Mouse (Mus musculus) CH12.LX (cell line): ENCODE results near the gene Acbd4. TPM values are rescaled to one million over a fixed set of nuclear protein-coding genes. Genes with fewer than 3 reads are reported as not detected.

ENCODE experiments used
- DNase-seq: peaks from one replicate; pipeline ENCODE4 v3.0.0-alpha.2; 2013; ENCODE audit errors: extremely low read depth
- H3K27ac ChIP-seq: 2 replicates; pipeline ENCODE4 v1.5.1; 2012; ENCODE audit warnings: low read depth, mild to moderate bottlenecking, control low read depth, moderate library complexity; ENCODE audit not compliant: insufficient read depth
- H3K27me3 ChIP-seq: replicated peaks from 2 replicates; pipeline ENCODE3; 2012; ENCODE audit warnings: inconsistent platforms
- H3K36me3 ChIP-seq, 2 experiments: replicated peaks in 1 of 2; 2 replicates each; pipeline versions ENCODE3 to v1.6.1; 2012; ENCODE audit warnings: inconsistent platforms in 1 of 2, low read length in 1 of 2, mild to moderate bottlenecking in 1 of 2, mixed read lengths in 1 of 2, moderate library complexity in 1 of 2; ENCODE audit not compliant: control insufficient read depth in 1 of 2, insufficient read depth in 1 of 2
- H3K4me1 ChIP-seq, 2 experiments: 2 replicates each; pipeline ENCODE4 v1.6.1; 2012; ENCODE audit warnings: inconsistent platforms in 1 of 2, moderate library complexity in 1 of 2; ENCODE audit not compliant: insufficient read depth in 2 of 2, control insufficient read depth in 1 of 2
- H3K4me2 ChIP-seq: 2 replicates; pipeline ENCODE4 v1.6.1; 2012; ENCODE audit warnings: low read depth, mild to moderate bottlenecking, control low read depth; ENCODE audit not compliant: poor library complexity, insufficient read depth, severe bottlenecking
- H3K4me3 ChIP-seq, 3 experiments: fragments of 150-350 bp in 1 of 3; sonication (generic) in 1 of 3; replicated peaks in 1 of 3; 2 replicates each; pipeline versions ENCODE3 to v1.5.1; 2011 to 2012; ENCODE audit warnings: low read depth in 2 of 3, low read length in 2 of 3, mild to moderate bottlenecking in 2 of 3, moderate library complexity in 2 of 3, control low read depth in 1 of 3, improper control_type of control experiment in 1 of 3, inconsistent platforms in 1 of 3, mixed read lengths in 1 of 3; ENCODE audit not compliant: poor library complexity in 1 of 3
- H3K79me2 ChIP-seq: replicated peaks from 2 replicates; pipeline ENCODE4 v1.6.1; 2012; ENCODE audit warnings: mild to moderate bottlenecking, moderate library complexity; ENCODE audit not compliant: control insufficient read depth, poor library complexity, insufficient read depth, severe bottlenecking; ENCODE audit errors: extremely low read depth
- H3K9ac ChIP-seq: 2 replicates; pipeline ENCODE4 v1.6.1; 2012; ENCODE audit warnings: low read depth, mild to moderate bottlenecking, control low read depth, moderate library complexity; ENCODE audit not compliant: insufficient read depth
- H3K9me3 ChIP-seq: replicated peaks from 2 replicates; pipeline ENCODE3; 2012; ENCODE audit warnings: low read length, inconsistent platforms, mixed read lengths
- BHLHE40 ChIP-seq: IDR thresholded peaks from 2 replicates; pipeline ENCODE4 v1.6.1; 2011; ENCODE audit warnings: mild to moderate bottlenecking, low read depth, low read length, improper control_type of control experiment
- CHD1 ChIP-seq: IDR thresholded peaks from 2 replicates; pipeline ENCODE4 v1.6.1; 2012; ENCODE audit warnings: low read depth, low read length, improper control_type of control experiment, inconsistent platforms
- CTCF ChIP-seq, 2 experiments: IDR thresholded peaks in 1 of 2; conservative IDR thresholded peaks in 1 of 2; 2 replicates each; pipeline ENCODE4 v1.5.1; 2011 to 2012; ENCODE audit warnings: low read depth in 2 of 2, low read length in 2 of 2, improper control_type of control experiment in 1 of 2, inconsistent platforms in 1 of 2, mild to moderate bottlenecking in 1 of 2, moderate library complexity in 1 of 2
- E2F4 ChIP-seq: IDR thresholded peaks from 2 replicates; pipeline ENCODE4 v1.6.1; 2011; ENCODE audit warnings: low read depth, low read length, improper control_type of control experiment; ENCODE audit not compliant: insufficient replicate concordance
- ELF1 ChIP-seq: IDR thresholded peaks from 2 replicates; pipeline ENCODE4 v1.6.1; 2014; ENCODE audit warnings: low read depth, mild to moderate bottlenecking, inconsistent platforms, low read length, improper control_type of control experiment
- ETS1 ChIP-seq: conservative IDR thresholded peaks from 2 replicates; pipeline ENCODE4 v1.6.1; 2012; ENCODE audit warnings: low read depth, mild to moderate bottlenecking, inconsistent platforms, low read length, improper control_type of control experiment, moderate library complexity
- GABPA ChIP-seq: IDR thresholded peaks from 2 replicates; pipeline ENCODE4 v1.6.1; 2012; ENCODE audit warnings: low read depth, low read length, improper control_type of control experiment, inconsistent platforms; ENCODE audit not compliant: insufficient replicate concordance
- HCFC1 ChIP-seq: IDR thresholded peaks from 2 replicates; pipeline ENCODE4 v1.6.1; 2012; ENCODE audit warnings: low read depth, mild to moderate bottlenecking, inconsistent platforms, low read length, improper control_type of control experiment
- IRF4 ChIP-seq: IDR thresholded peaks from 2 replicates; pipeline ENCODE4 v1.6.1; 2014; ENCODE audit warnings: low read depth, mild to moderate bottlenecking, inconsistent platforms, low read length, improper control_type of control experiment
- JUN ChIP-seq: IDR thresholded peaks from 2 replicates; pipeline ENCODE4 v1.6.1; 2011; ENCODE audit warnings: low read depth, mild to moderate bottlenecking, low read length, improper control_type of control experiment, moderate library complexity; ENCODE audit not compliant: insufficient read depth
- KAT2A ChIP-seq: IDR thresholded peaks from 2 replicates; pipeline ENCODE4 v1.6.1; 2012; ENCODE audit warnings: low read length, improper control_type of control experiment, inconsistent platforms; ENCODE audit not compliant: insufficient replicate concordance
- MAFK ChIP-seq: IDR thresholded peaks from 2 replicates; pipeline ENCODE4 v1.6.1; 2011; ENCODE audit warnings: low read length, improper control_type of control experiment; ENCODE audit not compliant: insufficient replicate concordance
- MAX ChIP-seq: IDR thresholded peaks from 2 replicates; pipeline ENCODE4 v1.6.1; 2011; ENCODE audit warnings: low read length, improper control_type of control experiment
- MAZ ChIP-seq: IDR thresholded peaks from 2 replicates; pipeline ENCODE4 v1.6.1; 2012; ENCODE audit warnings: low read depth, mild to moderate bottlenecking, inconsistent platforms, low read length, improper control_type of control experiment, moderate library complexity
- MEF2A ChIP-seq: IDR thresholded peaks from 2 replicates; pipeline ENCODE4 v1.6.1; 2014; ENCODE audit warnings: low read depth, mild to moderate bottlenecking, inconsistent platforms, low read length, improper control_type of control experiment, borderline replicate concordance
- MXI1 ChIP-seq: IDR thresholded peaks from 2 replicates; pipeline ENCODE4 v1.6.1; 2011; ENCODE audit warnings: mild to moderate bottlenecking, low read depth, low read length, improper control_type of control experiment
- MYC ChIP-seq: IDR thresholded peaks from 2 replicates; pipeline ENCODE4 v1.6.1; 2011; ENCODE audit warnings: low read depth, mild to moderate bottlenecking, improper control_type of control experiment, low read length
- NELFE ChIP-seq: IDR thresholded peaks from 2 replicates; pipeline ENCODE4 v1.6.1; 2011; ENCODE audit warnings: low read depth, low read length, improper control_type of control experiment
- POLR2A ChIP-seq: IDR thresholded peaks from 2 replicates; pipeline ENCODE4 v1.6.1; 2011; ENCODE audit warnings: low read depth, mild to moderate bottlenecking, improper control_type of control experiment, low read length
- POLR2AphosphoS2 ChIP-seq: IDR thresholded peaks from 2 replicates; pipeline ENCODE4 v1.6.1; 2011; ENCODE audit warnings: low read depth, low read length, improper control_type of control experiment
- RAD21 ChIP-seq: IDR thresholded peaks from 2 replicates; pipeline ENCODE4 v1.6.1; 2011; ENCODE audit warnings: low read depth, mild to moderate bottlenecking, low read length, improper control_type of control experiment, moderate library complexity
- SMC3 ChIP-seq: IDR thresholded peaks from 2 replicates; pipeline ENCODE4 v1.6.1; 2011; ENCODE audit warnings: low read depth, low read length, improper control_type of control experiment
- TCF12 ChIP-seq: IDR thresholded peaks from 2 replicates; pipeline ENCODE4 v1.6.1; 2014; ENCODE audit warnings: low read depth, mild to moderate bottlenecking, inconsistent platforms, low read length, improper control_type of control experiment
- UBTF ChIP-seq: IDR thresholded peaks from 2 replicates; pipeline ENCODE4 v1.6.1; 2012; ENCODE audit warnings: low read depth, mild to moderate bottlenecking, inconsistent platforms, low read length, improper control_type of control experiment, moderate library complexity
- USF1 ChIP-seq: IDR thresholded peaks from 2 replicates; pipeline ENCODE4 v1.6.1; 2014; ENCODE audit warnings: low read depth, mild to moderate bottlenecking, inconsistent platforms, low read length, improper control_type of control experiment
- USF2 ChIP-seq: conservative IDR thresholded peaks from 2 replicates; pipeline ENCODE4 v1.6.1; 2011; ENCODE audit warnings: low read depth, low read length, improper control_type of control experiment
- ZC3H11A ChIP-seq: IDR thresholded peaks from 2 replicates; pipeline ENCODE4 v1.6.1; 2012; ENCODE audit warnings: low read depth, mild to moderate bottlenecking, inconsistent platforms, low read length, improper control_type of control experiment
- ZKSCAN1 ChIP-seq: IDR thresholded peaks from 2 replicates; pipeline ENCODE4 v1.6.1; 2012; ENCODE audit warnings: low read depth, inconsistent platforms, low read length, improper control_type of control experiment, borderline replicate concordance
- ZNF384 ChIP-seq: IDR thresholded peaks from 2 replicates; pipeline ENCODE4 v1.6.1; 2012; ENCODE audit warnings: low read depth, low read length, improper control_type of control experiment, inconsistent platforms
- dilution Hi-C: fragments of 300-500 bp; cut with MboI; formaldehyde crosslinking; loops from 2 replicates; pipeline ENCODE4 v1.14.3; 2020; ENCODE audit warnings: low sequenced_read_pairs; ENCODE audit not compliant: extremely low pct_unique_long_range_greater_than_20kb, extremely low pct_ligation_motif_present
- in situ Hi-C: fragments of 300-500 bp; cut with MboI; formaldehyde crosslinking; loops from 3 replicates; pipeline ENCODE4 v1.14.3; 2019; ENCODE audit warnings: low sequenced_read_pairs, low pct_ligation_motif_present, low pct_unique_long_range_greater_than_20kb, mixed read lengths
- polyA plus RNA-seq: library from polyadenylated mRNA; unstranded; fragments of >175 nt; gene quantifications from 2 replicates; pipeline ENCODE4 v1.2.1, GENCODE M21; 2012; ENCODE audit warnings: low read depth; ENCODE audit not compliant: insufficient read length
- total RNA-seq, 2 experiments: library from RNA; depleted of rRNA; stranded (reverse); fragments of 300-350 nt in 1 of 2; fragments of >200 nt in 1 of 2; gene quantifications; 2 replicates each; pipeline ENCODE4 v1.2.3; 2012 to 2014

Gene Acbd4
- total and polyA plus RNA-seq, 3 experiments, result 51.4 to 68.4 (median 62.6) TPM

- no peak overlapping the region for H3K4me2 ChIP-seq
- H3K79me2 ChIP-seq, result no peaks in the 10 kb centered on the region
- peaks cover 9 to 27% of the 10 kb centered on the region in 2 experiments for H3K4me1 ChIP-seq
- no peak for DNase-seq
- H3K4me3 ChIP-seq, result no peak overlapping the region
- no peaks in the 10 kb centered on the region for H3K27me3 ChIP-seq
- no peaks in the 10 kb centered on the region for H3K36me3 ChIP-seq
- dilution Hi-C loops (no loop called here), in situ Hi-C loops (loop anchor here (25.0 kb wide), 1 partner anchor 413 kb away; no protein-coding TSS in a partner anchor)
- H3K27ac ChIP-seq, result no peak overlapping the region
- no peaks in the 10 kb centered on the region for H3K9me3 ChIP-seq
- TF ChIP-seq POLR2A (no peak), USF2 (no peak), CHD1 (no peak), MAFK (no peak), BHLHE40 (no peak), MXI1 (no peak), MYC (no peak)
- no peak overlapping the region for H3K9ac ChIP-seq
Measured at GRCm38 (mm10) chr11:103149771-103150170, 48.3 kb downstream of the Acbd4 start.

DNA sequence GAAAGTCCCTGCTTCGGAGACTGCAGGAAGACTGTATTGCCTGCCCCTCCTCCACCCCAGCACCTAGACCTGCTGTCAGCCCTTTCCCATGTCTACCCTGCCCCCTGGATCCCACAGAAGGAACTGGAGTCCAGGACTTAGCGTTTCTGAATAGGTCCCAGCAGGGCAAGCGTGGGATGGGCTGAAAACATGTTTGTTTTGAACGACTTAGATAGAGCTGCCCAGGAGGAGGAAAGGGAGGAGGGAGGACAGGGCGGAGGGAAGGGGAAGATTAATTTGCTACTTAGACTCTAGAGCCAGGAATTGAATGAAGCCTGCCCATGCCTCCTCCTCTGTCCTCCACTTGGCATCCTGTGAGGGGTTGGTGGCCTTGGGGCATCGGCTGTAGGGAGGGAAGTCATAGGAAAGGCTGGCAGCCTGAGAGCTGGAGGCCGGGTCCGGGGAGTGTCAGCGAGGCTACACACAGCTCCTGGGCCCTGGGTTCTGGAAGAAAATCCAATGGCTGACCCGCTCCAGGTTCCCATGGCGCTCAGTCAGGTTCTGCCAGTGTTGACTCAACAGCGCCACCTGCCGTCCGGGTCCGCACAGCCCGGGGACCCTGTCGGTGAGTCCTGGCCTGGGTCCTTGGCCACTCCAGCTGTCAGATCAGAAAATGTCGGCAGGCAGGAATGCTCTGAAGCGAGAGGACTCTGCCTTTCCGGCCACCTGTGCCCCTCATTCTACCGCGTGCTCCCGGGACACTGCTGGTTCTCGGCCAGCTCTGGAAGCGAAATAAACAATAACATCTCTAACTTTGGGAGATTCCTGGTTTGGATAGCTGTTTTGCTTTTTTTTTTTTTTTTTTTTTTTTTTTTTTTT lies 57.4 kb downstream of the Acbd4 start:
- Histone ChIP-seq H3K4me1 (peaks cover 6 to 14% of the 10 kb centered on the region in 2 experiments; a peak in 3 of 4 replicates), H3K4me3 (peak overlapping the region; percentile 17 to 48 (median 42)), H3K9me3 (peaks cover 4% of the 10 kb centered on the region), H3K79me2 (no peaks in the 10 kb centered on the region), H3K4me2 (peak overlapping the region; percentile 59), H3K27me3 (no peaks in the 10 kb centered on the region), H3K27ac (no peak overlapping the region), H3K9ac (peak overlapping the region; percentile 29), H3K36me3 (no peaks in the 10 kb centered on the region)
- DNase-seq, result peak; percentile 96
- in situ Hi-C loops, result loop anchor here (5.0 to 25.0 kb wide), 2 partner anchors 57 to 403 kb away; partner anchors contain the start of genes Acbd4 and Plcd3
- dilution Hi-C loops, result no loop called here
- TF ChIP-seq MEF2A, result no peak; the same call in 1 of the 2 replicates
- TF ChIP-seq CHD1, result peak; percentile 36; the same call in 1 of the 2 replicates
- TF ChIP-seq ZKSCAN1, result no peak; the same call in 1 of the 2 replicates
- peak; percentile 76 for TF ChIP-seq IRF4
- peak; percentile 52 for TF ChIP-seq NELFE
- peak; percentile 99 for TF ChIP-seq ZNF384
- TF ChIP-seq USF1, result no peak
- no peak for TF ChIP-seq E2F4
- TF ChIP-seq ZC3H11A, result peak; percentile 65
- peak; percentile 75 for TF ChIP-seq TCF12
- TF ChIP-seq CTCF (conservative IDR thresholded peaks at IDR 0.05 in 1 of 2, IDR thresholded peaks at IDR 0.05 in 1 of 2; ENCODE audit: low read depth in 2 of 2, low read length in 2 of 2), result peak; percentile 76 to 99; a peak in 3 of 4 replicates
- 0 out of 2 replicates have a peak, but pooled peaks have one; percentile 50 for TF ChIP-seq KAT2A
- TF ChIP-seq HCFC1, result peak; percentile 54
- peak; percentile 4; the same call in 1 of the 2 replicates for TF ChIP-seq ETS1
- TF ChIP-seq MAX, result peak; percentile 42
- TF ChIP-seq BHLHE40, result no peak; the same call in 1 of the 2 replicates
- TF ChIP-seq RAD21, result peak; percentile 90
- peak; percentile 48 for TF ChIP-seq MXI1
- peak; percentile 69 for TF ChIP-seq MYC
- TF ChIP-seq UBTF, result no peak
- no peak for TF ChIP-seq MAFK
- TF ChIP-seq JUN, result no peak
- peak; percentile 64; the same call in 1 of the 2 replicates for TF ChIP-seq MAZ
- no peak for TF ChIP-seq POLR2AphosphoS2
- peak; percentile 50; the same call in 1 of the 2 replicates for TF ChIP-seq ELF1
- TF ChIP-seq GABPA, result no peak
- TF ChIP-seq SMC3, result peak; percentile 98
